Mouse (Mus musculus) megakaryocyte-erythroid progenitor cell, adult 5 weeks (primary cell): ENCODE data around the gene Lmntd1. TPM values are rescaled to one million over a fixed set of nuclear protein-coding genes. Genes with fewer than 3 reads are reported as not detected.

Source experiments
- polyA plus RNA-seq: library from polyadenylated mRNA; stranded (reverse); fragments of >175 nt; gene quantifications from 2 replicates; pipeline ENCODE4 v1.2.3, GENCODE M21; 2012

Gene Lmntd1
- polyA plus RNA-seq, result 0.10 TPM in 1 of 2 replicates, not detected in the other

GRCm38 (mm10) chr6:145614219-145614618, at the start of gene Lmntd1:
TSS of gene Lmntd1 (minus strand) at chr6:145614319.

GRCm38 (mm10) chr6:145615666-145616210, 1.6 kb upstream of the Lmntd1 start, which contains the start of gene Tuba3b:
TSS of gene Tuba3b (plus strand) at chr6:145615757.

Other genes starting within 250 kb of the Lmntd1 start
- not detected in 2 replicates for gene Tuba3b, start 1.4 kb upstream of the Lmntd1 start, polyA plus RNA-seq
- gene Rassf8, start 132.4 kb upstream of the Lmntd1 start, polyA plus RNA-seq, result 4.5 and 5.1 TPM in 2 replicates